ENCODE assay signal across 12 mouse cellular contexts in the genomic region with DNA sequence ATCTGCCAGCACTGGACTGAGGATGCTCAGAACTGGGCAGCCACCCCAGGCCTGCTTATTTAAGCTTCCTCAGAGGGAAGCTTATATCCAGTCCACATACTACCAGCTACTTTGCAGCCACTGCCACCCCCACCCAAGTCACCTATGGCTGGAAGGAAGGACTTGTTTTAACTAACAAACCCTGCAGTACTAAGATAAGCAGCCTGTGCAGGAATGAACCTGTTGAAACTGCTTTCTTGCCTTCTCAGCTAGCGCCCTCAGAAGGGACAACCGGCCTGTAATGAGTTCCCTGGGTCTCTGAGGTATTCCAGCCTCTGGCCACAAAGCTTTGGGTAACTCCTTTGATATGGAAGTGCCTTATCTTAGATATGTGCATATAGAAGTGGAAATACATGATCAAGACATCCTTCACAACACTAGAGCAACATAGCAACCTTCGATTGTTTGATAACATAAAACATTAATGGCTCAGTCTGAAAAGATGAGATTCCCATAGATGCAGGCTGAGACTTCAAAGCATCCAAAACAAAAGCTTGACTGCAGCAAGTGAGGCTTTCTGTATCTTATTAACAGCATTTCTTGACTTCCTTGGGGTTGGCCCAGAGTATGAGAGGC. TPM values are rescaled to one million over a fixed set of nuclear protein-coding genes. Genes with fewer than 3 reads are reported as not detected.
DNase-seq lines count a peak whose midpoint lies in the region; ATAC-seq and TF ChIP-seq lines count a peak whose summit lies in the region.
"Had no signal": no experiment of that assay in that cellular context is flagged by ENCODE, and none has a peak within 500 bp of the region (broad histone marks: within the 10 kb centered on the region; RNA-seq: fewer than 3 reads in every experiment).

No protein-coding gene starts in this region.

- H3K9ac ChIP-seq in heart, embryonic 14.5 days (ENCODE audit: low read length): no peak overlapping the region
- no peak overlapping the region for H3K9ac ChIP-seq in heart, embryonic 11.5 days (ENCODE audit: low read depth, low read length)
- H3K9ac ChIP-seq: limb, embryonic 12.5 days had no signal

- H3K27ac ChIP-seq in heart, embryonic 14.5 days (replicated peaks in 1 of 2; ENCODE audit: control insufficient read depth in 1 of 2, insufficient read depth in 1 of 2, low read depth in 2 of 2, low read length in 2 of 2): 0 out of 4 replicates have a peak overlapping the region, but pooled peaks of 1 of the 2 experiments have one; percentile 1
- no peak overlapping the region for H3K27ac ChIP-seq in heart, embryonic 11.5 days (ENCODE audit: low read depth, low read length)
- peak overlapping the region; percentile 73 for H3K27ac ChIP-seq in bone marrow macrophage, adult 2 months (ENCODE audit: insufficient read depth, low read depth, low read length)
- H3K27ac ChIP-seq in macrophage: peak overlapping the region; percentile 56
- H3K27ac ChIP-seq: limb, embryonic 12.5 days had no signal

- no peaks in the 10 kb centered on the region for H3K36me3 ChIP-seq in heart, embryonic 14.5 days (ENCODE audit: control insufficient read depth, insufficient read depth, low read length)
- no peaks in the 10 kb centered on the region for H3K36me3 ChIP-seq in heart, embryonic 11.5 days (ENCODE audit: control insufficient read depth, insufficient read depth, low read length)
- H3K36me3 ChIP-seq in macrophage (ENCODE audit: inconsistent target): no peaks in the 10 kb centered on the region
- H3K36me3 ChIP-seq: limb, embryonic 12.5 days had no signal

- TF ChIP-seq CTCF in bone marrow macrophage, adult 2 months (IDR thresholded peaks at IDR 0.05; ENCODE audit: low read depth, low read length): no peak

- DNase-seq in CD4-positive helper T cell, adult 2 months (ENCODE audit: low read depth, low spot score): peak; percentile 33
- no peak for DNase-seq in layer of hippocampus, adult 11-12 months (ENCODE audit: low spot score)
- DNase-seq in adrenal gland, postnatal 25 days: no peak
- DNase-seq in frontal cortex, postnatal 14 days (ENCODE audit: low spot score in 2 of 2): no peak
- DNase-seq: adrenal gland, postnatal 14 days; retina, postnatal 1 day had no signal

- H3K4me3 ChIP-seq in heart, embryonic 14.5 days (ENCODE audit: control insufficient read depth in 1 of 2, insufficient read depth in 1 of 2, low read depth in 1 of 2, low read length in 2 of 2): no peak overlapping the region
- H3K4me3 ChIP-seq in heart, embryonic 11.5 days (ENCODE audit: low read depth, low read length): no peak overlapping the region
- H3K4me3 ChIP-seq in bone marrow macrophage, adult 2 months (ENCODE audit: insufficient read depth, low read length): no peak overlapping the region
- H3K4me3 ChIP-seq in macrophage (ENCODE audit: inconsistent target): no peak overlapping the region
- H3K4me3 ChIP-seq: limb, embryonic 12.5 days; myocyte had no signal

- H3K27me3 ChIP-seq in heart, embryonic 14.5 days (ENCODE audit: control insufficient read depth, insufficient read depth, low read length): no peaks in the 10 kb centered on the region
- no peaks in the 10 kb centered on the region for H3K27me3 ChIP-seq in heart, embryonic 11.5 days (ENCODE audit: control insufficient read depth, insufficient read depth, low read length)
- H3K27me3 ChIP-seq: limb, embryonic 12.5 days had no signal

- H3K9me3 ChIP-seq in heart, embryonic 14.5 days (ENCODE audit: control insufficient read depth, low read length): no peaks in the 10 kb centered on the region
- no peaks in the 10 kb centered on the region for H3K9me3 ChIP-seq in heart, embryonic 11.5 days (replicated peaks; ENCODE audit: control insufficient read depth, low read length)
- H3K9me3 ChIP-seq: limb, embryonic 12.5 days had no signal

- ATAC-seq in heart, embryonic 14.5 days (ENCODE audit: insufficient number of reproducible peaks, insufficient read depth, low FRiP score, low read depth): no peak
- ATAC-seq in heart, embryonic 11.5 days (replicated peaks; ENCODE audit: insufficient number of reproducible peaks, low FRiP score, low TSS enrichment): no peak

- peak overlapping the region; percentile 12; the same call in 1 of the 2 replicates for H3K4me2 ChIP-seq in heart, embryonic 14.5 days (ENCODE audit: low read length)
- no peak overlapping the region for H3K4me2 ChIP-seq in heart, embryonic 11.5 days
- H3K4me2 ChIP-seq: limb, embryonic 12.5 days had no signal

- peaks cover 11 to 16% of the 10 kb centered on the region in 2 experiments for H3K4me1 ChIP-seq in heart, embryonic 14.5 days (ENCODE audit: control insufficient read depth in 2 of 2, insufficient read depth in 2 of 2, low read length in 2 of 2)
- H3K4me1 ChIP-seq in heart, embryonic 11.5 days (ENCODE audit: control insufficient read depth, insufficient read depth, low read length): peaks cover 13% of the 10 kb centered on the region
- H3K4me1 ChIP-seq in bone marrow macrophage, adult 2 months (ENCODE audit: control insufficient read depth, insufficient read depth, low read length): peaks cover 22% of the 10 kb centered on the region

- no peak for TF ChIP-seq POLR2A in bone marrow macrophage, adult 2 months (IDR thresholded peaks at IDR 0.05; ENCODE audit: borderline replicate concordance, low read depth, low read length)

- no peaks in the 10 kb centered on the region for H3K79me2 ChIP-seq in macrophage (ENCODE audit: inconsistent target)

- WGBS in heart, embryonic 14.5 days: 39% methylated on average over 3 of the region's 3 CpGs
- 45% methylated on average over 3 of the region's 3 CpGs for WGBS in heart, embryonic 11.5 days (ENCODE audit: insufficient replicate concordance)
- WGBS in macrophage (ENCODE audit: missing documents): 36% methylated on average over 3 of the region's 3 CpGs

RNA-seq across cellular contexts. Expression of gene Klhl5, which starts 5.2 kb away (rescaled TPM):
- 17.8 and 20.0 TPM in 2 replicates for polyA plus RNA-seq in heart, embryonic 14.5 days (2014; fragmentation: Nextera tagmentation; extraction: Ambion mirVana)
- polyA plus RNA-seq in heart, embryonic 11.5 days (2014; fragmentation: Nextera tagmentation; extraction: Ambion mirVana): 13.3 and 17.7 TPM in 2 replicates
- 58.8 and 59.0 TPM in 2 replicates for polyA plus RNA-seq in bone marrow macrophage, adult 2 months (2012; ENCODE audit: insufficient read depth, insufficient read length, missing spikeins)
- total RNA-seq in macrophage (2018; cell fraction: chromatin; rRNA removed): 10 to 100 TPM; 14.5 to 76.4 (median 50.6) TPM
- 10 to 100 TPM; 31.2 to 51.8 (median 43.9) TPM for total RNA-seq in macrophage (2018; cell fraction: cytosol; rRNA removed)
- total RNA-seq in macrophage (2018; cell fraction: nucleus; rRNA removed): 10 to 100 TPM; 25.5 to 93.7 (median 52.4) TPM
- 40.6 to 51.7 TPM (median 46.4 TPM) in 3 replicates for polyA plus RNA-seq in macrophage (2018)
- 51.4 and 65.8 TPM in 2 replicates for total RNA-seq in adrenal gland, postnatal 25 days (2021)

RNA-seq across cellular contexts. Expression of gene Tmem156, which starts 10.2 kb away (rescaled TPM):
- polyA plus RNA-seq in heart, embryonic 14.5 days (2014; fragmentation: Nextera tagmentation; extraction: Ambion mirVana): 0.23 TPM in 1 of 2 replicates, not detected in the other
- polyA plus RNA-seq in heart, embryonic 11.5 days (2014; fragmentation: Nextera tagmentation; extraction: Ambion mirVana): 0.15 TPM in 1 of 2 replicates, not detected in the other
- 6.1 and 6.3 TPM in 2 replicates for polyA plus RNA-seq in bone marrow macrophage, adult 2 months (2012; ENCODE audit: insufficient read depth, insufficient read length, missing spikeins)
- 10 to 100 TPM in 10 of 26 experiments, 1 to 10 TPM in 11, under 1 TPM in 3, not detected in 2; 0.78 to 15.8 (median 7.0) TPM for total RNA-seq in macrophage (2018; cell fraction: chromatin; rRNA removed)
- total RNA-seq in macrophage (2018; cell fraction: cytosol; rRNA removed): 1 to 10 TPM; 1.7 to 6.5 (median 4.8) TPM
- total RNA-seq in macrophage (2018; cell fraction: nucleus; rRNA removed): 10 to 100 TPM in 11 of 26 experiments, 1 to 10 TPM in 15; 1.8 to 18.2 (median 8.0) TPM
- 2.7 to 3.9 TPM (median 3.8 TPM) in 3 replicates for polyA plus RNA-seq in macrophage (2018)
- 0.21 TPM in 1 of 2 replicates, not detected in the other for total RNA-seq in adrenal gland, postnatal 25 days (2021)
- polyA plus RNA-seq: limb, embryonic 12.5 days had no signal
